Mouse (Mus musculus) layer of hippocampus, postnatal 10 days (tissue): ENCODE measurements around the gene Gm37419. TPM values are rescaled to one million over a fixed set of nuclear protein-coding genes. Genes with fewer than 3 reads are reported as not detected.

ENCODE experiments used
- total RNA-seq, 2 experiments: library from RNA; stranded (reverse); gene quantifications; 2 replicates each; pipeline ENCODE4 v1.2.3; 2021

Gm37419 gene
- total RNA-seq, 2 experiments from 2014 or later: not detected

Other genes with a start within 250 kb of the Gm37419 start
- gene Sst, start 97.5 kb upstream of the Gm37419 start, total RNA-seq: 100 to 1,000 TPM; 463 to 487 TPM
- gene Rtp2, start 56.1 kb upstream of the Gm37419 start, total RNA-seq: 1 to 10 TPM in 1 of 2 experiments, under 1 TPM in 1; 0.82 to 1.1 TPM
- gene Bcl6, start 370 bp downstream of the Gm37419 start, total RNA-seq: 10 to 100 TPM; 31.9 to 36.6 TPM